Mouse (Mus musculus) adrenal gland, postnatal 25 days (tissue): ENCODE measurements around the gene Gprin1. TPM values are rescaled to one million over a fixed set of nuclear protein-coding genes. Genes with fewer than 3 reads are reported as not detected.

Source experiments
- total RNA-seq: library from RNA; stranded (reverse); gene quantifications from 2 replicates; pipeline ENCODE4 v1.2.3, GENCODE M21; 2021

The Gprin1 gene
- total RNA-seq, 1 experiment from 2014 or later: 4.1 TPM

Other genes starting within 250 kb of the Gprin1 start
- 12.8 and 19.2 TPM in 2 replicates for gene Simc1, start 246.1 kb downstream of the Gprin1 start, total RNA-seq
- 157 and 177 TPM in 2 replicates for gene 4833439L19Rik, start 184.4 kb downstream of the Gprin1 start, total RNA-seq
- gene Arl10, start 174.9 kb downstream of the Gprin1 start, total RNA-seq: 51.6 and 65.6 TPM in 2 replicates
- gene Nop16, start 159.8 kb downstream of the Gprin1 start, total RNA-seq: 56.7 and 72.4 TPM in 2 replicates
- gene Higd2a, start 159.7 kb downstream of the Gprin1 start, total RNA-seq: 230 and 245 TPM in 2 replicates
- 61.8 and 82.6 TPM in 2 replicates for gene Cltb, start 138.5 kb downstream of the Gprin1 start, total RNA-seq
- 67.6 and 84.9 TPM in 2 replicates for gene Faf2, start 128.1 kb downstream of the Gprin1 start, total RNA-seq
- gene Rnf44, start 56.0 kb downstream of the Gprin1 start, total RNA-seq: 109 and 134 TPM in 2 replicates
- gene Cdhr2, start 48.4 kb downstream of the Gprin1 start, total RNA-seq: not detected in 2 replicates
- 0.91 and 1.6 TPM in 2 replicates for gene Sncb, start 16.7 kb upstream of the Gprin1 start, total RNA-seq
- gene Eif4e1b, start 34.1 kb upstream of the Gprin1 start, total RNA-seq: not detected in 2 replicates
- gene Tspan17, start 39.5 kb upstream of the Gprin1 start, total RNA-seq: 30.1 and 39.5 TPM in 2 replicates
- 6.6 and 9.0 TPM in 2 replicates for gene Unc5a, start 199.5 kb upstream of the Gprin1 start, total RNA-seq